16 mouse cellular contexts compared by ENCODE assay signal in genomic region chr16:57319284-57320124, GRCm38 (mm10). TPM values are rescaled to one million over a fixed set of nuclear protein-coding genes. Genes with fewer than 3 reads are reported as not detected.
DNase-seq lines count a peak whose midpoint lies in the region; ATAC-seq lines count a peak whose summit lies in the region.
"Had no signal": no experiment of that assay in that cellular context is flagged by ENCODE, and none has a peak within 500 bp of the region (broad histone marks: within the 10 kb centered on the region; RNA-seq: fewer than 3 reads in every experiment).

No protein-coding gene starts in this region.

- H3K9ac ChIP-seq in embryonic facial prominence, embryonic 15.5 days: no peak overlapping the region
- H3K9ac ChIP-seq: limb, embryonic 12.5 days; liver, postnatal 0 days; neural tube, embryonic 12.5 days had no signal

- H3K4me1 ChIP-seq in heart, embryonic 10.5 days: peaks cover 16% of the 10 kb centered on the region
- peaks cover 2% of the 10 kb centered on the region; the same call in 1 of the 2 replicates for H3K4me1 ChIP-seq in embryonic facial prominence, embryonic 15.5 days
- H3K4me1 ChIP-seq: neural tube, embryonic 12.5 days had no signal

- H3K4me3 ChIP-seq in heart, embryonic 10.5 days: no peak overlapping the region
- H3K4me3 ChIP-seq in embryonic facial prominence, embryonic 15.5 days (replicated peaks): no peak overlapping the region
- H3K4me3 ChIP-seq: limb, embryonic 12.5 days; neural tube, embryonic 12.5 days had no signal

- no peaks in the 10 kb centered on the region for H3K27me3 ChIP-seq in heart, embryonic 10.5 days (ENCODE audit: insufficient read depth, poor library complexity, severe bottlenecking)
- H3K27me3 ChIP-seq in embryonic facial prominence, embryonic 15.5 days: no peaks in the 10 kb centered on the region
- H3K27me3 ChIP-seq: limb, embryonic 12.5 days; neural tube, embryonic 12.5 days had no signal

- no peaks in the 10 kb centered on the region for H3K36me3 ChIP-seq in heart, embryonic 10.5 days
- H3K36me3 ChIP-seq in embryonic facial prominence, embryonic 15.5 days: no peaks in the 10 kb centered on the region
- H3K36me3 ChIP-seq: limb, embryonic 12.5 days; neural tube, embryonic 12.5 days had no signal

- H3K9me3 ChIP-seq in heart, embryonic 10.5 days: no peaks in the 10 kb centered on the region
- 0 out of 2 replicates have a peak, but pooled peaks cover 12% of the 10 kb centered on the region for H3K9me3 ChIP-seq in embryonic facial prominence, embryonic 15.5 days (replicated peaks)
- H3K9me3 ChIP-seq: neural tube, embryonic 12.5 days had no signal

- peak; percentile 68 for DNase-seq in heart, adult 11 months
- no peak for DNase-seq in heart, embryonic 10.5 days (ENCODE audit: low spot score)
- peak; percentile 64 for DNase-seq in CD4-positive helper T cell, adult 2 months (ENCODE audit: low read depth, low spot score)
- peak; percentile 71 for DNase-seq in MN1 (ENCODE audit: low spot score)
- DNase-seq in ovary, postnatal 36 days (ENCODE audit: low spot score): no peak
- no peak for DNase-seq in right cerebral cortex, adult 2 months (ENCODE audit: low spot score in 2 of 2)
- DNase-seq: adrenal gland, postnatal 36 days; cerebellum, adult 11 months; heart, postnatal 14 days; liver, postnatal 0 days had no signal

- ATAC-seq in embryonic facial prominence, embryonic 15.5 days (ENCODE audit: insufficient number of reproducible peaks, low FRiP score, low TSS enrichment, low read depth): no peak
- ATAC-seq: liver, postnatal 0 days; midbrain, embryonic 16.5 days had no signal

- H3K4me2 ChIP-seq in embryonic facial prominence, embryonic 15.5 days (replicated peaks): no peak overlapping the region
- H3K4me2 ChIP-seq: limb, embryonic 12.5 days; neural tube, embryonic 12.5 days had no signal

- 65% methylated on average over 7 of the region's 7 CpGs for WGBS in heart, embryonic 10.5 days
- WGBS in embryonic facial prominence, embryonic 15.5 days: 61% methylated on average over 7 of the region's 7 CpGs

- H3K27ac ChIP-seq in heart, embryonic 10.5 days: no peak overlapping the region
- H3K27ac ChIP-seq in embryonic facial prominence, embryonic 15.5 days (replicated peaks): peak overlapping the region; percentile 25; the same call in 1 of the 2 replicates
- H3K27ac ChIP-seq: limb, embryonic 12.5 days; neural tube, embryonic 12.5 days had no signal

RNA-seq across cellular contexts. Expression of gene Tmem30c, which starts 26.8 kb away (rescaled TPM):
- polyA plus RNA-seq in heart, embryonic 10.5 days (2016; fragmentation: Nextera tagmentation; extraction: Ambion mirVana): not detected in 2 replicates
- polyA plus RNA-seq in embryonic facial prominence, embryonic 15.5 days (2015; fragmentation: Nextera tagmentation; extraction: Ambion mirVana): 0.05 TPM in 1 of 2 replicates, not detected in the other
- polyA plus RNA-seq: liver, postnatal 0 days; spleen, adult 2 months; stomach, postnatal 0 days had no signal

RNA-seq across cellular contexts. Expression of gene Filip1l, which starts 33.4 kb away (rescaled TPM):
- polyA plus RNA-seq in heart, embryonic 10.5 days (2016; fragmentation: Nextera tagmentation; extraction: Ambion mirVana): 16.0 and 20.3 TPM in 2 replicates
- 25.9 and 29.4 TPM in 2 replicates for polyA plus RNA-seq in embryonic facial prominence, embryonic 15.5 days (2015; fragmentation: Nextera tagmentation; extraction: Ambion mirVana)

Comparison
In these comparisons a context has a peak if more than half of its experiments do, and no peak if none do; other contexts are left out.
1. DNase-seq: peak in heart, adult 11 months (single experiment), CD4-positive helper T cell, adult 2 months (single experiment) and MN1 (single experiment); none in heart, embryonic 10.5 days (single experiment), ovary, postnatal 36 days (single experiment) and right cerebral cortex, adult 2 months (0 of 2).